Mouse (Mus musculus) midbrain, embryonic 10.5 days (tissue): ENCODE data around the gene Galns. TPM values are rescaled to one million over a fixed set of nuclear protein-coding genes. Genes with fewer than 3 reads are reported as not detected.

Experiments used
- DNase-seq: peaks from one replicate; pipeline ENCODE4 v3.0.0-alpha.2; 2017; ENCODE audit warnings: low spot score
- H3K27ac ChIP-seq: fragments of 300-500 bp; sonication (generic); replicated peaks from 2 replicates; pipeline ENCODE4 v1.5.1; 2016; ENCODE audit warnings: mild to moderate bottlenecking
- H3K27me3 ChIP-seq: fragments of 300-500 bp; sonication (generic); 2 replicates; pipeline ENCODE4 v1.6.1; 2016; ENCODE audit warnings: low read depth, mild to moderate bottlenecking; ENCODE audit not compliant: poor library complexity, severe bottlenecking
- H3K36me3 ChIP-seq: fragments of 300-500 bp; sonication (generic); 2 replicates; pipeline ENCODE4 v1.6.1; 2016; ENCODE audit warnings: mild to moderate bottlenecking, moderate library complexity
- H3K4me1 ChIP-seq: fragments of 300-500 bp; sonication (generic); 2 replicates; pipeline ENCODE4 v1.6.1; 2016
- H3K4me3 ChIP-seq: fragments of 300-500 bp; sonication (generic); 2 replicates; pipeline ENCODE4 v1.5.1; 2016; ENCODE audit warnings: mild to moderate bottlenecking, moderate library complexity
- H3K9me3 ChIP-seq: fragments of 300-500 bp; sonication (generic); replicated peaks from 2 replicates; pipeline ENCODE4 v1.6.1; 2016; ENCODE audit warnings: mild to moderate bottlenecking
- WGBS: fragments of 180-500 bp; shearing (Covaris S2); methylation state at CpG from one replicate; pipeline ENCODE4 v1.1.7; 2016; 5-methylcytosine and 5-hydroxymethylcytosine counted together
- polyA plus RNA-seq: library from polyadenylated mRNA; unstranded; fragments of >200 nt; fragmentation: Nextera tagmentation; extraction: Ambion mirVana; gene quantifications from 2 replicates; pipeline ENCODE4 v1.2.1, GENCODE M21; 2016

Galns gene
- polyA plus RNA-seq, 1 experiment from 2014 or later: 6.6 TPM

- Histone ChIP-seq H3K27me3 (peaks cover 41% of the 10 kb centered on the region), H3K27ac (no peak overlapping the region), H3K4me1 (peaks cover 27% of the 10 kb centered on the region), H3K36me3 (0 out of 2 replicates have a peak, but pooled peaks cover 5% of the 10 kb centered on the region), H3K4me3 (no peak overlapping the region), H3K9me3 (no peaks in the 10 kb centered on the region)
- DNase-seq: no peak
- 69% methylated on average over 2 of the region's 2 CpGs for WGBS
Measured at GRCm38 (mm10) chr8:122626896-122627295, 15.6 kb upstream of the Galns start.

GRCm38 (mm10) chr8:122625811-122626210 is 14.5 kb upstream of the Galns start:
- Histone ChIP-seq H3K27ac (no peak overlapping the region), H3K27me3 (peaks cover 40% of the 10 kb centered on the region), H3K36me3 (0 out of 2 replicates have a peak, but pooled peaks cover 5% of the 10 kb centered on the region), H3K4me3 (no peak overlapping the region), H3K4me1 (peaks cover 29% of the 10 kb centered on the region), H3K9me3 (no peaks in the 10 kb centered on the region)
- no peak for DNase-seq
- WGBS: 90% methylated on average over 9 of the region's 9 CpGs

GRCm38 (mm10) chr8:122624653-122625052 is 13.4 kb upstream of the Galns start:
- DNase-seq: no peak
- 68% methylated on average over 5 of the region's 5 CpGs for WGBS
- Histone ChIP-seq H3K4me1 (peaks cover 28% of the 10 kb centered on the region), H3K36me3 (no peaks in the 10 kb centered on the region), H3K27ac (no peak overlapping the region), H3K9me3 (no peaks in the 10 kb centered on the region), H3K4me3 (no peak overlapping the region), H3K27me3 (peaks cover 31% of the 10 kb centered on the region; the same call in 1 of the 2 replicates)

GRCm38 (mm10) chr8:122623844-122624642 is 12.8 kb upstream of the Galns start:
- Histone ChIP-seq H3K27me3 (peaks cover 26% of the 10 kb centered on the region; the same call in 1 of the 2 replicates), H3K36me3 (no peaks in the 10 kb centered on the region), H3K27ac (no peak overlapping the region), H3K4me1 (peaks cover 27% of the 10 kb centered on the region), H3K9me3 (no peaks in the 10 kb centered on the region), H3K4me3 (no peak overlapping the region)
- no peak for DNase-seq
- WGBS: 88% methylated on average over 17 of the region's 17 CpGs

- Histone ChIP-seq H3K4me3 (no peak within 1 kb of the TSS), H3K4me1 (peaks cover 34% of the 10 kb centered on the region), H3K9me3 (no peaks in the 10 kb centered on the region), H3K27me3 (peaks cover 13% of the 10 kb centered on the region; the same call in 1 of the 2 replicates), H3K27ac (peak within 1 kb of the TSS; percentile 28; the same call in 1 of the 2 replicates), H3K36me3 (no peaks in the 10 kb centered on the region)
- 60% methylated on average over 6 of the region's 6 CpGs for WGBS
- no peak for DNase-seq
Measured at GRCm38 (mm10) chr8:122622727-122623126, 11.5 kb upstream of the Galns start, which contains the start of gene Pabpn1l. Gene Pabpn1l, minus strand, starts transcription at chr8:122622739.

GRCm38 (mm10) chr8:122620446-122620845 is 9.2 kb upstream of the Galns start:
- no peak for DNase-seq
- 43% methylated on average over 5 of the region's 5 CpGs for WGBS
- no peak overlapping the region for H3K4me3 ChIP-seq
- no peaks in the 10 kb centered on the region for H3K9me3 ChIP-seq
- H3K27me3 ChIP-seq: no peaks in the 10 kb centered on the region
- 0 out of 2 replicates have a peak, but pooled peaks cover 1% of the 10 kb centered on the region for H3K36me3 ChIP-seq
- no peak overlapping the region for H3K27ac ChIP-seq
- peaks cover 34% of the 10 kb centered on the region for H3K4me1 ChIP-seq

GRCm38 (mm10) chr8:122618660-122619378 is 7.6 kb upstream of the Galns start:
- 72% methylated on average over 6 of the region's 6 CpGs for WGBS
- H3K27ac ChIP-seq: no peak overlapping the region
- H3K4me1 ChIP-seq: peaks cover 34% of the 10 kb centered on the region
- H3K4me3 ChIP-seq: no peak overlapping the region
- H3K9me3 ChIP-seq: no peaks in the 10 kb centered on the region
- no peaks in the 10 kb centered on the region for H3K27me3 ChIP-seq
- H3K36me3 ChIP-seq: 0 out of 2 replicates have a peak, but pooled peaks cover 11% of the 10 kb centered on the region
- no peak for DNase-seq

GRCm38 (mm10) chr8:122617947-122618546 is 6.8 kb upstream of the Galns start:
- H3K9me3 ChIP-seq: no peaks in the 10 kb centered on the region
- no peak overlapping the region for H3K4me3 ChIP-seq
- H3K27ac ChIP-seq: peak overlapping the region; percentile 14; the same call in 1 of the 2 replicates
- H3K4me1 ChIP-seq: peaks cover 28% of the 10 kb centered on the region
- 0 out of 2 replicates have a peak, but pooled peaks cover 14% of the 10 kb centered on the region for H3K36me3 ChIP-seq
- H3K27me3 ChIP-seq: no peaks in the 10 kb centered on the region
- 37% methylated on average over 5 of the region's 7 CpGs for WGBS
- DNase-seq: peak; percentile 66

- Histone ChIP-seq H3K27ac (no peak overlapping the region), H3K9me3 (no peaks in the 10 kb centered on the region), H3K4me1 (peaks cover 34% of the 10 kb centered on the region), H3K27me3 (no peaks in the 10 kb centered on the region), H3K4me3 (no peak overlapping the region), H3K36me3 (0 out of 2 replicates have a peak, but pooled peaks cover 14% of the 10 kb centered on the region)
- no peak for DNase-seq
- WGBS: 73% methylated on average over 9 of the region's 9 CpGs
Measured at GRCm38 (mm10) chr8:122616181-122616905, 5.1 kb upstream of the Galns start.

GRCm38 (mm10) chr8:122610612-122611277 is 518 bp downstream of the Galns start:
- Histone ChIP-seq H3K4me1 (peaks cover 24% of the 10 kb centered on the region), H3K27me3 (no peaks in the 10 kb centered on the region), H3K36me3 (0 out of 2 replicates have a peak, but pooled peaks cover 14% of the 10 kb centered on the region), H3K27ac (peak overlapping the region; percentile 89), H3K9me3 (no peaks in the 10 kb centered on the region), H3K4me3 (peak overlapping the region; percentile 80)
- 5% methylated on average over 20 of the region's 20 CpGs for WGBS
- DNase-seq: no peak

- Histone ChIP-seq H3K4me1 (peaks cover 24% of the 10 kb centered on the region), H3K27ac (peak overlapping the region; percentile 89), H3K36me3 (0 out of 2 replicates have a peak, but pooled peaks cover 10% of the 10 kb centered on the region), H3K27me3 (no peaks in the 10 kb centered on the region), H3K4me3 (peak overlapping the region; percentile 80), H3K9me3 (no peaks in the 10 kb centered on the region)
- 60% methylated on average over 4 of the region's 4 CpGs for WGBS
- DNase-seq: no peak
Measured at GRCm38 (mm10) chr8:122610209-122610608, 1.1 kb downstream of the Galns start.
